Mouse (Mus musculus) small intestine, adult 2 months (tissue): ENCODE measurements around the gene Ccdc62. TPM values are rescaled to one million over a fixed set of nuclear protein-coding genes. Genes with fewer than 3 reads are reported as not detected.
A peak's percentile ranks its signal among the peaks of the same experiment; 100 is the strongest.

Source experiments
- H3K27ac ChIP-seq: fragments of 200-500 bp; 2 replicates; pipeline ENCODE4 v1.5.1; 2012; ENCODE audit warnings: low read depth, low read length, control low read depth, inconsistent platforms; ENCODE audit not compliant: insufficient read depth
- H3K27me3 ChIP-seq: fragments of 200-500 bp; 2 replicates; pipeline ENCODE4 v1.6.1; 2012; ENCODE audit warnings: mild to moderate bottlenecking, moderate library complexity, low read length, inconsistent platforms; ENCODE audit not compliant: control insufficient read depth, insufficient read depth
- H3K36me3 ChIP-seq: fragments of 200-500 bp; 2 replicates; pipeline ENCODE4 v1.6.1; 2012; ENCODE audit warnings: mild to moderate bottlenecking, low read length, control low read depth, inconsistent platforms; ENCODE audit not compliant: control insufficient read depth, insufficient read depth
- H3K4me1 ChIP-seq: fragments of 200-500 bp; 2 replicates; pipeline ENCODE4 v1.6.1; 2012; ENCODE audit warnings: low read length, inconsistent platforms, mixed read lengths; ENCODE audit not compliant: control insufficient read depth, insufficient read depth, insufficient read length
- H3K4me3 ChIP-seq: fragments of 200-500 bp; 2 replicates; pipeline ENCODE4 v1.5.1; 2012; ENCODE audit warnings: low read depth, mild to moderate bottlenecking, control low read depth, inconsistent platforms, low read length, moderate library complexity
- CTCF ChIP-seq: fragments of 200-500 bp; IDR thresholded peaks from 2 replicates; pipeline ENCODE4 v1.5.1; 2012; ENCODE audit warnings: low read depth, mild to moderate bottlenecking, control low read depth, inconsistent platforms, low read length, moderate library complexity, mixed read lengths; ENCODE audit not compliant: insufficient replicate concordance, insufficient read length; ENCODE audit errors: extremely low read depth
- POLR2A ChIP-seq: fragments of 200-500 bp; IDR thresholded peaks from 2 replicates; pipeline ENCODE4 v1.6.1; 2012; ENCODE audit warnings: low read depth, mild to moderate bottlenecking, control low read depth, inconsistent platforms, low read length, moderate library complexity
- WGBS: fragments of 180-500 bp; shearing (Covaris S2); methylation state at CpG from one replicate; pipeline ENCODE4 v1.1.7; 2018; 5-methylcytosine and 5-hydroxymethylcytosine counted together
- polyA plus RNA-seq: library from polyadenylated mRNA; depleted of rRNA; stranded (reverse); fragments of >200 nt; gene quantifications from 2 replicates; pipeline ENCODE4 v1.2.3, GENCODE M21; 2012

Ccdc62 gene
- polyA plus RNA-seq, 1 experiment = 1.9 TPM

DNA sequence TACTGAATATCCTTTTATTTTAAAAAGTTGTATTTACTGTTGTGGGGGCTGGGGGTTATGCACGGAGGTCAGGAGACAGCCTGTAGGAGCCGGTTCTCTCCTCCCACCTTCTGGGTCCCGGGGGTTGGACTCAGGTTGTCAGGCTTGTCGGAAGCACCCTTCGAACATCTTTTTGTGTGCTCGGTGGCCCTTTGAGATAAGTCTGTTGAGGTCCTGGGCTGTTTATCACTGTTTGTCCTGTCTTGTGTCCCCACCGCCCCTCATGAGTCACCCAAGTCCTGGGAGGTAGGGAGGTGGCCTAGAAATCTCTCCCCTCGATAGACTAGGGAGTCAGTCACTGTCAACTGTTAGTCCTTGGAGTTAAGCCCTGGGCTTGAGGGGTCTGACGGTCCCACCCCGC lies 67.9 kb downstream of the Ccdc62 start:
- peaks cover 15% of the 10 kb centered on the region for H3K4me1 ChIP-seq
- no peak overlapping the region for H3K27ac ChIP-seq
- WGBS = 83% methylated on average over 10 of the region's 10 CpGs
- H3K27me3 ChIP-seq = no peaks in the 10 kb centered on the region
- peaks cover 81% of the 10 kb centered on the region for H3K36me3 ChIP-seq
- H3K4me3 ChIP-seq = no peak overlapping the region
- TF ChIP-seq CTCF = no peak
- no peak for TF ChIP-seq POLR2A

DNA sequence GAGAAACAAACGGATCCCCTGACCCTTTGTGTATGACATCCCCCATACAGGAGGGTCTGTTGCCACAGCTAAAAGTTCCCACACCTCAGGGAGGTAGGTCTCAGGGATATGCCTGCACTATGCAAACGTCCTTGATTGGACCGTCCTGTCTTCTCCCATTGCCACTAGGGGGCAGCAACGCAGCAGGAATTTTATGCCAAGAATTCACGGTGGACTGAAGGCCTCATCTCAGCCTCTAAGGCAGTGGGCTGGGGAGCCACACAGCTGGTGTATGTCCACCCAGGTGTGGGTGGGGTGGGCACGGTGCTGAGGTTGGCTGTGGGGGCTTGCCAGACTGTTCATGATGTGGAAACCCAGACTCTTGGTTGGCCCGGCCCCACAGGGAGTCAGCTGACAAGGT lies 70.3 kb downstream of the Ccdc62 start:
- H3K4me1 ChIP-seq = peaks cover 30% of the 10 kb centered on the region
- peaks cover 75% of the 10 kb centered on the region for H3K36me3 ChIP-seq
- no peaks in the 10 kb centered on the region for H3K27me3 ChIP-seq
- H3K27ac ChIP-seq = no peak overlapping the region
- no peak overlapping the region for H3K4me3 ChIP-seq
- 13% methylated on average over 7 of the region's 7 CpGs for WGBS
- peak; percentile 87; the same call in 1 of the 2 replicates for TF ChIP-seq CTCF
- TF ChIP-seq POLR2A = no peak

- TF ChIP-seq CTCF = no peak
- TF ChIP-seq POLR2A = no peak
- Histone ChIP-seq H3K4me1 (peaks cover 34% of the 10 kb centered on the region), H3K27ac (no peak overlapping the region), H3K36me3 (peaks cover 75% of the 10 kb centered on the region), H3K27me3 (no peaks in the 10 kb centered on the region), H3K4me3 (no peak overlapping the region)
- WGBS = 63% methylated on average over 9 of the region's 9 CpGs
Observed at GRCm38 (mm10) chr5:124001274-124001673, 70.8 kb downstream of the Ccdc62 start.

- TF ChIP-seq CTCF (no peak), POLR2A (no peak)
- Histone ChIP-seq H3K36me3 (peaks cover 66% of the 10 kb centered on the region), H3K4me1 (peaks cover 48% of the 10 kb centered on the region), H3K27ac (peak overlapping the region; percentile 53), H3K4me3 (no peak overlapping the region), H3K27me3 (no peaks in the 10 kb centered on the region)
- 16% methylated on average over 2 of the region's 2 CpGs for WGBS
Observed at GRCm38 (mm10) chr5:124002876-124003275, 72.4 kb downstream of the Ccdc62 start.

- 51% methylated on average over 4 of the region's 4 CpGs for WGBS
- Histone ChIP-seq H3K27me3 (no peaks in the 10 kb centered on the region), H3K36me3 (peaks cover 66% of the 10 kb centered on the region), H3K4me3 (no peak overlapping the region), H3K27ac (peak overlapping the region; percentile 53), H3K4me1 (peaks cover 53% of the 10 kb centered on the region)
- no peak for TF ChIP-seq CTCF
- TF ChIP-seq POLR2A = no peak
Observed at GRCm38 (mm10) chr5:124003375-124003774, 72.9 kb downstream of the Ccdc62 start.

GRCm38 (mm10) chr5:124004356-124005150 lies 74.1 kb downstream of the Ccdc62 start:
- Histone ChIP-seq H3K36me3 (peaks cover 64% of the 10 kb centered on the region), H3K27me3 (no peaks in the 10 kb centered on the region), H3K4me1 (peaks cover 55% of the 10 kb centered on the region), H3K4me3 (no peak overlapping the region), H3K27ac (peak overlapping the region; percentile 90)
- no peak for TF ChIP-seq POLR2A
- no peak for TF ChIP-seq CTCF
- 35% methylated on average over 17 of the region's 17 CpGs for WGBS

GRCm38 (mm10) chr5:124005151-124005500 lies 74.6 kb downstream of the Ccdc62 start:
- Histone ChIP-seq H3K27me3 (no peaks in the 10 kb centered on the region), H3K36me3 (peaks cover 64% of the 10 kb centered on the region), H3K27ac (peak overlapping the region; percentile 74), H3K4me1 (peaks cover 60% of the 10 kb centered on the region), H3K4me3 (peak overlapping the region; percentile 22)
- WGBS = 29% methylated on average over 15 of the region's 15 CpGs
- TF ChIP-seq CTCF = no peak
